ENCODE assay signal across 20 mouse cellular contexts in genomic region chr7:35813306-35813705, GRCm38 (mm10).
"Had no signal": no experiment of that assay in that cellular context is flagged by ENCODE, and none has a peak within 500 bp of the region (broad histone marks: within the 10 kb centered on the region; RNA-seq: fewer than 3 reads in every experiment).

No protein-coding gene starts in this region.

- H3K4me3 ChIP-seq: intestine, embryonic 15.5 days; limb, embryonic 10.5 days; limb, embryonic 13.5 days; liver, embryonic 13.5 days; midbrain, embryonic 12.5 days; myocyte; neural tube, embryonic 13.5 days; stomach, embryonic 15.5 days had no signal

- H3K36me3 ChIP-seq: intestine, embryonic 15.5 days; limb, embryonic 10.5 days; limb, embryonic 13.5 days; liver, embryonic 13.5 days; midbrain, embryonic 12.5 days; neural tube, embryonic 13.5 days; stomach, embryonic 15.5 days had no signal

- ATAC-seq: intestine, embryonic 15.5 days; midbrain, embryonic 16.5 days had no signal

- H3K9me3 ChIP-seq: intestine, embryonic 15.5 days; limb, embryonic 10.5 days; limb, embryonic 13.5 days; liver, embryonic 13.5 days; midbrain, embryonic 12.5 days; stomach, embryonic 15.5 days had no signal

- DNase-seq: kidney, adult 11 months; kidney, adult 8-10 months; kidney, postnatal 14 days; kidney, postnatal 4 days; liver, embryonic 13.5 days; lung, adult 2 months; lung, postnatal 14 days; lung, postnatal 4 days; retina, postnatal 1 day; spleen, adult 18-20 months; thymus, adult 18-20 months; thymus, postnatal 36 days had no signal

- H3K4me2 ChIP-seq: intestine, embryonic 15.5 days; limb, embryonic 13.5 days; liver, embryonic 13.5 days; midbrain, embryonic 12.5 days; neural tube, embryonic 13.5 days; stomach, embryonic 15.5 days had no signal

- H3K27ac ChIP-seq: intestine, embryonic 15.5 days; limb, embryonic 10.5 days; limb, embryonic 13.5 days; liver, embryonic 13.5 days; midbrain, embryonic 12.5 days; neural tube, embryonic 13.5 days; stomach, embryonic 15.5 days had no signal

- H3K9ac ChIP-seq: intestine, embryonic 15.5 days; limb, embryonic 13.5 days; liver, embryonic 13.5 days; midbrain, embryonic 12.5 days; neural tube, embryonic 13.5 days; stomach, embryonic 15.5 days had no signal

- H3K4me1 ChIP-seq: intestine, embryonic 15.5 days; limb, embryonic 10.5 days; limb, embryonic 13.5 days; liver, embryonic 13.5 days; midbrain, embryonic 12.5 days; neural tube, embryonic 13.5 days; stomach, embryonic 15.5 days had no signal

- H3K27me3 ChIP-seq: intestine, embryonic 15.5 days; limb, embryonic 13.5 days; neural tube, embryonic 13.5 days; stomach, embryonic 15.5 days had no signal
